Mouse (Mus musculus): ENCODE results near the gene Nav2.

- no peak for TF ChIP-seq POLR2A (IDR thresholded peaks at IDR 0.05; ENCODE audit: borderline replicate concordance, extremely low read depth, insufficient read depth, insufficient read length, poor library complexity, severe bottlenecking)
- TF ChIP-seq CTCF (IDR thresholded peaks at IDR 0.05; ENCODE audit: borderline replicate concordance, extremely low read depth, insufficient read depth, insufficient read length), result no peak
Measured at GRCm38 (mm10) chr7:48884266-48884611, 24.3 kb upstream of the Nav2 start.
